Mouse (Mus musculus): Measurements from ENCODE around the gene Nrde2.

DNA sequence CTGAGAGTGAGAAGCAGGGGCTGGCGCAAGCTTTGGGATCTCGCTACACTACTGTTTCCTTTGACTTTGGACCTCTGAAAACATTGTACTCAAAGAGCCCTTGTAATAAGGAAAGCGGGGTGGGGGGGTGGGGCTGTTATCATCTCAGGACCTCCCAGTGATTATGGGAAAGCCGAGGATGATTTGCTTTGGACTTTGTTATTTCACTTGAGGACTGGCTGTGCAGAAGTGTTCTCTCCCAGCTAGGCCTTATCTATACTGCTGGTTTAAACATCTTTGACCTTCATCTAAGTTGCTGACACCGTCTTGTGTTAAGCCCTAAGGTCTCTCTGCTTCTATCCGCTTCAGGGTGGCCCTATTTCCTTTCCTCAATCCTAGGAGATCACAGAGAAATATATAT is 31.3 kb upstream of the Nrde2 start:
- no peak for TF ChIP-seq CTCF (IDR thresholded peaks at IDR 0.05; ENCODE audit: low read depth)
- no peak for TF ChIP-seq EP300 (IDR thresholded peaks at IDR 0.05; ENCODE audit: low read depth)
